Mouse (Mus musculus) retina, postnatal 1 day (tissue): ENCODE data around the gene Tmem143.
A peak's percentile ranks its signal among the peaks of the same experiment; 100 is the strongest.

ENCODE experiments used
- DNase-seq: peaks from one replicate; pipeline ENCODE4 v3.0.0-alpha.2; 2012

Gene Tmem143

DNA sequence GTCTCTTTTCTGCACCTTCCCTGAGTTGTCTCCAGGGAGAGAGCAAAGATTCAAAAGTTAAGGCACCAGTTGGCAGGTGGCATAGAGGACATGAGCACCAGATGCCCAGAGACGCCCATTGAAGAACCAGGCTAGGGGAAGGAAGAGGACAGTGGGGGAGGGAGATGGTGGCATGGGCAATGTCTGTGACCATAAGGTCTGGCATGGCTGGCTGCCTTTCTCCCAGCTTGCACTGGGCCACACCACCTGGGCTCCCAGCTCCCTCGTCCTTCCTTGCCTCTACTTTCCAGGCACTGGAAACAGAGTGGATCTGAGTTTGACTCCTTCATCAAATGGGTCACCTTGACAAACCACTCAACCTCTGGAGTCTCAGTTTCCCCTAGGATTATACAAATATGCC lies 4.1 kb upstream of the Tmem143 start:
- no peak for DNase-seq

DNA sequence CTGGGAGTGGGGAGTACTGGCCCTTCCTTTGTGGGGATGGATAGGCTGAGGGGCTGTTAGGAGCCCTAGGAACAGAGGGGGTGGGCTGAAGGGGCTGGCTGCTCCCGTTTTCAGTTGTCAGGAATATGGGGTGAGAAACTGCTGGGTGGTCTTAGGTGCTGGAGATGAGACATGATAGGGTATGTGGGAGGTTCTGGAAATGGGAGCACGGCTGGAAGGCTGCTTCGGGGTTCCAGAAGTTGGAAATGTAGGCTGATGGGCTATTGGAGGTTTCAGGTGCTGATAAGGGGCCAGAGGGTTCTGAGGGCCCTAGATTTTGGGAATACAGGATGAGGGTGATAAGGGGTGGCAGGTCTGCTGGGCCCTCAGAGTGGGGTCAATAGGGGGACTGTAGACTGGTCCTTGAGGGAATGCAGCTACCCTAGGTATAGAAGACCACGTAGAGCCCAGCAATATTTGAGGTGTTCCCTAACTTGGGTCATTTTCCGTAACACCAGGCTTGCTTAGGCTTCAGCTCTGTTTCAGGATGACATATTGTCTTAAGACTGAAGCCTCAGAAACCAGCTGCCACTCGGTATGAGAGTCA lies 717 bp upstream of the Tmem143 start:
- no peak for DNase-seq

DNA sequence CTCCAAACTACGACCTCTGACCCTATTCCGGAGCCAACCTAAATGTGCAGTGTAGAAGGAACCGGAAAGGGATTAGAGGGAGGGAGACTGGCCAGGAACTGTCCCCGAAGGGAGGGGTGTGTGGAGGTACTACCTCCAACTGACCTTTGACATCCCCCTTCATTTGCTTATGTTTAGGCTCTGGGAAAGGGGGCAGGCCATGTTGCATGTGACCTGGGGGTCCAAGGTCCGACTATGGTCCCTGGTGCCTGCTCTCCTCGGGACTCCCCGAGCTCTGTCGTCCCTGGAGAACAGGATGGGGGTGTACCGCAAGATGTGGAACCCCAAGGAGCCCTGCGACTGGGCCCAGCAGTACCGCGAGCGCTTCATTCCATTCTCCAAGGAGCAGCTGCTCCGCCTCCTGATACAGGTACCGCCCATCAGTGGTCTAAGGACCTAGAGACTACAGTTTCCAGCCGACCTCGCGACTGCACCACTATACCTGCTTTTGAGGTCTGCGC lies 567 bp downstream of the Tmem143 start:
- no peak for DNase-seq

DNA sequence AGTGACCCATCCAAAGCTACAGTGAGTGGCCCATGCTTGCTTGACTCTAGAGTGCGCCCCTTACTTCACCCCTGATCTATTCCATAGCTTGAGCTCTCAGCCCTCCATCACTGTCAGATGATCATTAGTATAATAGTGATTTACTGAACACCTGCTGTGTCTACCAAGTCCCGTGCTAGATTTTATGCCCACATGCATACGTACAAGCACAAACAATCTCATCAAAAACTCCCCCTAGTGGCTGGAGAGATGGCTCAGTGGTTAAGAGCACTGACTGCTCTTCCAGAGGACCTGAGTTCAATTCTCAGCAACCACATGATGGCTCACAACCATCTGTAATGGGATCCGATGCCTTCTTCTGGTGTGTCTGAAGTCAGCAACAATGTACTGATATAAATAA lies 1.4 kb downstream of the Tmem143 start:
- DNase-seq, result peak; percentile 56

DNA sequence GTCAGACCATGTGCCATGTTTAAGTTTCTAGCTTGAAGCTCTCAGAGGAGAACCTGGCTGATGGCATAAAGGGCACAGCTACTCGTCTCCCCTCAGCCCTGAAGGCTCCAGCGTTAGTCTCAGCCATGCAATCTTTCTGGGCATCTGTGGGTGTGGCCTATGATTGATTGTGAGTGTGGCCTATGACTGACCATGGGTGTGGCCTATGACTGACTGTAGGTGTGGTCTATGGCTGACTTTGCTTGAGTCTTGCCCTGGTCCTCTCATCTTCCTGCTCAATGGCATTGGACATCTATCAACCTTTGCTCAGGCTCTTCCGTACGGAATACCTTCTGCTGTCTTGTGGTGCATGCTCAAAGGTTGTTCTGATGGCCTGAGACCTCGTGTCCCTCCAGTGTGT lies 4.8 kb downstream of the Tmem143 start:
- DNase-seq, result peak; percentile 73

DNA sequence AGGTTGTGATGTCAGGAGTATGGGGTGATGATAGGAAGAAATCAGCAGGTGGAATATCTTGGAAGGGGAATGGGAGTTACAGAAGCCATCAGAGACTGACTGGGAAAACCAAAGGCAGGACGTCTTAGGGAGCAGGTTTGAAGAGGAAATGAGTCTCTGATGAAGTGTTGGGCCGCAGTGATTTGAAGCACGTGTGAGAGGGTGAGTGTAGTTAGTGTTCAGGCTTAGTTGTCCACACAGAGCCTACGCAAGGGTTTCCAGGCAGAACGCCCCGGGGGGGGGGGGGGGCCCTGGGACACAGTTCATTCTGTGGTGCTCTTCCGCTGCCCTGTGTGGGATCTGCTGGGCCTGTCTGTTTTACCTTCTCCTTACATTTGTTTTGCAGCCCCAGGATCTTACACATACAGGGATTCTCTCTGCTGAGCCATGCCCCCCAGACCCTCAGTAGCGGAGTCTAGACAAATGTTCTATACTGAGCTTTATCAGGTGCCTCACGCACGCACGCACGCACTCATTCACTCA lies 5.8 kb downstream of the Tmem143 start:
- peak; percentile 27 for DNase-seq

DNA sequence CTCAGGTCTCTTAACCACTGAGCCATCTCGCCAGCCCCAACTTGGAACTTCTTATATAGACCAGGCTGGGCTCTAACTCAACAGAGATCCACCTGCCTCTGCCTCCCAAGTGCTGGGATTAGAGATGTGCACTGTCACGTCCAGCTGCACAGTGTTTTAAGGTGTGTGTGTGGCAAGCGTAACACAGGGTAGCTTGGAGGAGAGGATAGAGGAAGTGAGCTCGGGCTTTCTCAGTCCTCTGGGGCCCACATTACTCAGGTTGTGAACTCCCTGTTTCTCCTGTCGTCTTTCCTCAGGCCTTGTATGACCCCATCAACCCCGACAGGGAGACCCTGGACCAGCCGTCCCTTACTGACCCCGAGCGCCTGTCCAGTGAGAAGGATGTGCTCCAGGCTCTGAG lies 9.9 kb downstream of the Tmem143 start:
- DNase-seq, result no peak

DNA sequence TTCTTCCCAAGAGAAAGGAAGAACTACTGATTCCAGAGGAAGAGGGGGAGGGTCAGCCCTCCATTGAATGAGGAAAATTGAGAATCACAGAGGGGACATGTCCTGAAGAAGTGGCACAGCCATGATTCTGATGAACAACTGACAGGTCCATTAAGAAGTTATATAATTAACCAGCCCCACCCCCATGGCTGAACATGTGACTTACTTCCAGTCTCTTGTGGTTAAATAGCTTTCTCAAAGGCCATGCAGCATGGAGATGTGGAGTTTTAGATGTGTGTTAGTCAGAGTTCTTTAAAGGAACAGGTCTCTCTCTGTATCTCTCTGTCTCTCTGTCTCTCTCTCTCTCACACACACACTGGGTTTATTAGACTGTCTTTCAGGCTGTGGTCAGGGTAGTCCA lies 11.6 kb downstream of the Tmem143 start:
- DNase-seq, result no peak

DNA sequence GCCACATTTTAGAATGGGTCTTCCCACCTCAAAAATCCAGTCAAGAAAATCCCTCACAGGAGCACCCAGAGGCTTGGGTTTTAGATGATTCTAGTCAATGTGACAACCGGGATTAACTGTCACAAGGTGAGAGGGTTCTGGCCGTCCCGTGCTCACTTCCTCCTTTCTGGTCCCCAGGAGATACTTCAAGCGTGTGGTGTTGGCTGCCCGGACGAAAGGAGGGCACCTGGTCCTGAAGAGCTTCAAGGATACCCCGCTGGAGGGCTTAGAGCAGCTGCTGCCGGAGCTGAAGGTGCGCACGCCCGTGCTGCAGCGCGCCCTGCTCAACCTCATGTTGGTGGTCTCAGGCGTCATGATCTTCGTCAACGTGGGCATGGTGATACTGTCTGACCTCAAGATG lies 12.4 kb downstream of the Tmem143 start:
- no peak for DNase-seq

DNA sequence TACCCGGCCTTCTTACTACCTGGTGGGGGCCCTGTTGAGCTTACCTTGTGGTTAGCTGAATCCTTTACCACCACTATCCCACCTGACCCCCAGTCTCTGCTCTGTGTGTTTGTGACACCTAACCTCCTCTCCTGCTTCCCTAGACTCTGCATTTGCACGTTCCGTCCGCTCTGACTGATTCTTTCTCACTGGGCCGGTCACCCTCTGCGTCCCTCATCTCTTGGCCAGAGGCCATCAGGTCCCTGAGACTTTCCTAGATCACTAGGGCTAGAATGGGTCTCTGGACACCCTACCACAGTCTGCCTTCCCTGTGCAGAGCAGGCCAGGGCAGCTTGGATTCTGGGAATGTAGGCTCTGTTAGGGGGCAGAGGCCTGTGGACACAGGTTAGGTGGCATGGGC lies 17.3 kb downstream of the Tmem143 start:
- no peak for DNase-seq

DNA sequence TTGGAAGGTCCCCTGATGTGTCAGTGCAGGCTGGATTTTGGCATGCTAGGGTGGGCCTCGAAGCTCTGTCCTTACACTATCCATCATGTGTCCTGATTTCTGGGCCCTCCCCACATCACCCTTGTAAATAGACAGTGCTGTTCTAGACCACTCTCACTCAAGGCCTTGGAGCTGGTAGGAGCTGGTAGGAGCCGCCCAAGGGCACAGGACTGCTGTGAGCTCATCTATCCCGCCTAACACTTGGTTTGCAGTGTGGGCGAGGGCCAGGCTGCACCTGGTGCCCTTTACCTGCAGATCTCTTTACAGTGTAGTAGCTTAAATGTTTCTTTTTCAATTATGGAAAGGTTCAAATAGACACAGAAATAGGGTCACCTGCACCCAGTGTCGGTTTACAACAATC lies 18.3 kb downstream of the Tmem143 start:
- DNase-seq, result no peak

DNA sequence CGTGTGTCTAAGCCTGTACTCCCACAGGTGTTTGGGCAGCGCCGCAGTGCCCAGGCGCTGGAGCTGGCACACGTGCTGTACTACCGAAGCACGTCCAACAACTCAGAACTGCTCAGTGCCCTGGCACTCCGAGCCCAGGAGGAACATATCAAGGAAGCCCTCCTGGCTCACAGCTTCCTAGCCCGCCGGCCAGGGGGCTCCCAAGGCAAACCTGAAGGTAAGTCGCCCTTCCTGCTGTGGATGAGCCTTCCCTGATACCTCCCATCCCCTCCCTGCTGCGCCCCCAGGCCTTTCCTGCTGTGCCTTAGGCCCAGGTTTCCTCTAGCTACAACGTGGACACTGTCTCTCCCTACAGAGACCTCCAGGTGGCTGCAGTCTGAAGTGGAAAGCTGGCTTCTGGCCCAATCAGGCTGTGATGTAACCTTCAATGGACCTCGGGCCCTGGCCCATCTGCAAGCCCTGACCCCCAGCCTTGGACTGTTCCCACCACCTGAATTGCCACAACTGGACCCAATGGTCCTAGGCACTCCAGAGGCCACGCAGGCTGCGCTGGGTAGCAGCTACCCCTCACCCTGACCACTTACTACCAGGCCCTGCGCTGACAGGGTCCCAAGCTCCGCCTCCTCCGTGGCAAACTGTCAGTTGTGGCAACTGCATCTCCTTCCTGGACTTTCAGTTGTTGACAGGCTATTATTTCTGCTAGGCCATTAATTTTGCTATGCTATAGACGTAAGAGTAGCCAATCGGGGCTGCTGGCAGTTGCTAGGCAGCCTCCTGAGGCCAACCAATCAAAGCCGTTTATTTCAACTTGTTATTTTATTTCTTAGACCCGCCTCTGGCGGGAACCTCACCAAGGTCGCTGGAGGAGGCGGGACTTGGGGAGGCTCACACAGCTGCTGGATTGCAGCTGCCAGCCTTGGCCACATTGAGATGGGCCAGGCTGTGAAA lies 19.6 kb downstream of the Tmem143 start:
- peak; percentile 97 for DNase-seq

DNA sequence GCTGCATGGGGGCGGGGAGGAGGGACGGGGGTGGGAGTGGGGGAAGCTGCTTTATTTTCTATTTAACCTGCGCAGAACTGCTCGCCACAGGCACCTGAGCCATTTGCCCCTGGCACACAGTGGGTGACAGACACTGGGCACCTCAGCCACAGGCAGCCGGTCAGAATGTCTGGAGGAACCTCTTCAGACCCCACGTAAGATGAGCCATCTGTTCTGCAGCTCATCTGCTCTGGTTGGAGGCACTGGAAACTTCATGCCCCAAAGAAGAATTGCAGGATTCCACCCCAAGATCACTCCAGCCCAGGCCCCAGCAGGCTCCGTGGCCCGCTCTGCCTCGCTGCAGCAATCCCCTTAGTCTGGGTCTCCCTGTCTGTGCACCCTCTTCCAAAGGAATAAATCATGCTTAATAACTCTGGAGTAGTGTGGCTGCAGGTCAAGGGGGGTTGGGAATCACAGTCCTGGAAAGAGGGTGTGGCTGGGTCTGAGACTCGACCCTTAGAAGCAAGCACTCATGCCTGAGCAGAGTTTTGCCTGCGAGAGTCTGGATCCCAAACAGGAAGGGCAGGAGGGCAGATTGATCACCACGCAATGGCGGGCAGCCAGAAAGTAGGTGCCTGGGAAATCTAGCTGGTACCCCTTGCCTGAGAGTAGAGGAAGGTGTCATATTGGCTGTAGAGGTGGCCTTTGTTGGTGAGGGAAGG lies 20.4 kb downstream of the Tmem143 start:
- no peak for DNase-seq

DNA sequence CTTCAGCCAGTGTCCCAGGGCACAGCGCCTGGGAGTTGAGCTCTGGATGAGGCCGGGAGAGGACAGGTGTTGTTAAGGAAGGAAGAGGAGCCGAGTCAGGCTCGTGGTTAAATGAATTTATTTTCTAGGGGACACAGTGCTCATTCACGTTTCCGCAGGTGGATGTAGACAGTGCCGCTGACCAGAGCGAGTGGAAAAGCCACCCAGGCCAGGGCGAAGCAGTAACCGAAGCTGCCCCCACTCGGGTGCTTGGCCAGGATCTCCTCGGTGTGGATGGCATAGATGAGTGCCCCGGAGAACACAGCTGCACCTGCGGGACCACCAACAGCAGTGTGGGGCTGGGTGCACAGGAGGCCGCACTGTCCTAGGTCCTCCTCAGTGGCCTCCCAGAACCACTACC lies 21.2 kb downstream of the Tmem143 start:
- no peak for DNase-seq

DNA sequence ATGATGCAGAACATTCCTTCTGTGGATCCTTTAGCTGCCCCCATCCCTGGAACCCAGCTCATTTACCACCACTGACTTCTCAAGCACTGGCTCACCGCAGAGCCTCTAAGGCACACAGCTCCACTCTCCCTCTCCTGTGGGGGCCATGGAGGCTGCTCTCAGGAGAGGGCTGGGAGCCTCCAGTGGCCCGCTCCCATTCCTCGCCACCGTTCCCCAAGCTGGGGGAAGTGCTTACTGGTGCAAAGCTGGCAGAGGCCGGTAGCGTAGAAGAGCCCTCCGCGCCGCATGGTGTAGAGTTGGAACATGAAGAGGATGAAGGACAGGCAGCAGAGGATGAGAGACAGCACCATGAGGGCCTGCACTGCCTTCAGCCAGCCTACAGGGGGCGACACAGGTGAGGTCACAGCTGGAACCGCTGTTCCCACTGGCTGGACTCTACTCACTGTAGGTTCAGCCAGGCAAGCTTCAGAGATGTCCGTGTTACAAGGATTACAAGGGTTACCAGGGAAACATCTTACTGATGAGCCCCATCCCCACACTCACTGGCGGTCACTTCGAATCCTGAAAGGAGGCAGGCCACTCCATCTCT lies 22.4 kb downstream of the Tmem143 start:
- DNase-seq, result no peak

DNA sequence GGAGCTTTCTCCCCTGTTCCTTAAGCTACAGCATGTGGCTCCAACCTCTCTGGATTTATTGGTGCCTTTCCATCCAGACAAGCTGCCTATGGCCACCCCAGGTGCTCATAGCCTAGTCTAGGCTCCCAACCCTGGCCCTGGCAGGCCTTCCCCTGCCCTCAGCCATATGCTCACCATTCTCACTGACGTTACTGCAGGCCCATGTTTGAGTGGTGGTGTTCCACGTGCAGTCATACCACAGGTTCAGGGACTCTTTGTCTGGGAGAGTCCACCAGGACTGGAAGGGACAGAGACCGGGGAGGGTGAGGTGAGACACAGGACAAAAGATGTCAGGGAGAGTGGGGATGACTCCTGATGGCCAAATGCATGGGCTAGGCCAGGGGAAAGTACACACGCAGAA lies 23.0 kb downstream of the Tmem143 start:
- no peak for DNase-seq

DNA sequence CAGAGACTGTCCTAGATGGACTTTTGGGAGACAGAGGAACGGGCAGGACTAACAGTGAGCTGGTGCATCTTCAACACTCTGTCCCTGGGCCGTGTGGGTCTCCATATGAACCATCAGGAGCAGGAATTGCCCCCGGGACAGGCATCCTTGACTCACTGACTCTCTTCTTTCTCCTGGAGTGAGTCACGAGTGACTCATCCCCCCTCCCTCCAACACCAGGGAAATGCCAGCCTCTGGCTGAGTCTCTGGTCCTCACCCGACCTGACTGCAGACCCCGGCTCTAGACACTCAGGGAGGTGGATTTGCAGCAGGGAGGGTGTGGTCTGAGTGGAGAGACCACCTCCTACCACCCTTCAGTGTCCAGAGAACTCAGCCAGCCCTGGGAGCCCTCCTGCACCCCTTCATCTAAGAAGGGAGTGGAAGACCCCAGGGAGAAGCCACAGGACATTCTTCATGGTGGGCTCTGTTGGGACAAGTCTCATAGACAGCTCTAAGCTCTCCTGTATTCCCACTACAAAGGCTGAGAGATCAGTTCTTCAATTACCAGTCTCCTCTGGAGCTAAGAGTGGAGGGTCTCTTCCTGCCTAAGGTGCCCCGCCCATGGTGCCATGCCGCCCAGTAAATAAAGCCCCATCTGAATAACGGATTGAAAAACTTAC lies 24.0 kb downstream of the Tmem143 start:
- no peak for DNase-seq

DNA sequence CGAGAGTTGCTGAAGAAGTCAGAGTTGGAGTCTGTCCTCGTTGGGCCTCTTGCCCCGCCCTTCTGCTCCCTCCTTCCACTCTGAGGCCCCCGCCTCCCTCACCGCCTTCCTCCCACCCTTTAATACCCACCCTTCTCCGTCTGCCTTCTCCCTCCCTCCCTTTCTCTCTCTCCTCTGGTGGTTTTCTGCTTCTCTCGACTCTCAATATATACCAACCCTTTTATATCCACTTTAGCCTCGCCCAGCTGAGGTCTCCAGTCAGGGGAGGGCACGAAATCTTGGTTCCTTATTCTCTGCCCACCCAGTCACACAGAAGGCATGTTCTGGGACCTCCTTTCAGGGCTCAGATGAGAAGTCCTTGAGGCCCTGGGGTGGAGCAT lies 24.5 kb downstream of the Tmem143 start, which contains the start of gene Emp3:
Emp3 (minus strand) TSS at position 163 of the 380 bp plus-strand sequence.
- no peak for DNase-seq

DNA sequence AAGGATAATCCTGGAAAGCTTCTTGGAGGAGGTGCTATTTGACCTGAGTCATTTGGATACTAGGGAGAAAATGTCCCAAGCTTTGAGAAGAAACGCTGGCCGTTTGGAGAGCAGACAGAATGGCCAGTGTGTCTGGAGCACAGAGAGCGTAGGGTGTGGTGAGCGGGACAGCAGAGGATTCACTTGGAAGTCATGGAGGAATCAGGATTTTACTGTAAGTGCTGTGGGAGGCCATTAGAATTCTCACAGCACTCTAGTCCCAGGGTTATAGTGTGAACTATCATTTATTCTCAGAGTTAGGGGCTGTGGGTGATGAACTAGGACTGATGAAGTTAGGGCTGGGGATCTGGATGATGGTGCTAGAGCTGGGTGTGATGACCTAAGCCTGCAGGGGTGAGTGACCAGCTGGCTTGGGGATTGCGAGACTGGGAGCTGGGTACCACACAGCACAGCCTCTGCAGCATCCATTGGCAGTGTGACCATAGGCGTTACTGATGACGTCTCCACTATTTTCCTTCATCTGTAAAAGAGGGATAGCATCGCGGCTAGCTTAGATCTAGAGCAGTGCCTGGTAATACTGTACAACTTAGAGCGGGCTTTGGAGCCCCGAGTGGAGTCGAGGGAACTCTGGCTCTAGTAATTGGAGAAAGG lies 25.3 kb downstream of the Tmem143 start:
- no peak for DNase-seq

DNA sequence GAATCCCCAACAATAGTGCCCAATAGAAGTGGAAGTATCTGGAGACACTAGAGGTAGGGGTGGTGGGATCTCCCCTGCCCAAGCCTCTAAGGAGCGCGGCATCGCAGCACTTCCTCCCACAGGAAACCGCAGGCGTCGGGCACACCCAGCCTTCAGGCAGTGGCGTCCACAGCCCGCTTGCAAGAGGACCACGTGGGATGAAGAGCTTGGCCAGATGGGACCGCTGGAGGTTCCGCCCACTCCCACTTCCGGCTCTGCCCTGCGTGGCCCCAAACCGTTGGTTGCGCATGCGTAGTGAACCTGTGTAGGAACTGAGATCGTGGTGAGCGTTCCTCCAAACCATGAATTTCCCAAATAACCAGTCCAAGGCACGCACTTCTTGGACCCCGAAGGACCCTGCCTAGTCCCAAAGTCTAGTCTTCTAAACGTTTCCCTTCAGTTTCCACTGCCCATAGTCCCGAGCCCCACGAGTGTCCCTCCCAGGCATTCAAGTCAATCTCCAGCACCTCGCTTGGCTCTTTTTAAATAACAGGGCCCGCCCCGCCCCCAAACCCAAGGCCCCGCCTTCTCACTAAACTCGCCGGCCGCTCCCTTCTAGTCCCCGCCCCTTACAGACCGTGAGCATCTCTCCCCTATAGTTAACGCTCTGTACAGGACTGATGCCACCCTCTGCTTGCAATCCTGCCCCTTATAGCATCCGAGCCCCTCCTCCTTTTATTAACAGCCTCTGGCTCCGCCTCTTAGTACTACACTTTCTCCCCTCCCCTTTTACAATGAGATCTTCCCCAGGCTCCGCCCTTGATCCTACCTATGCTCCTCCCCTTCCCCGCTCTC lies 26.4 kb downstream of the Tmem143 start:
- peak; percentile 97 for DNase-seq
